Mouse (Mus musculus): ENCODE measurements around the gene B3glct.

GRCm38 (mm10) chr5:149695077-149695750 is 17.2 kb downstream of the B3glct start:
- no peak for TF ChIP-seq CTCF (IDR thresholded peaks at IDR 0.05; ENCODE audit: borderline replicate concordance, insufficient read depth, low read length)
- TF ChIP-seq POLR2A (IDR thresholded peaks at IDR 0.05; ENCODE audit: low read depth, low read length) = no peak
